Mouse (Mus musculus) cortical plate, adult 2 months (tissue): ENCODE measurements at regions not wholly inside any gene's neighbourhood (a gene's known extent, or its start where the extent isn't known, plus 50 kb on each side); places are given as distances from the start of the nearest gene placed in this dataset.

ENCODE experiments used
- H3K27ac ChIP-seq: fragments of 200-500 bp; 2 replicates; pipeline ENCODE4 v1.5.1; 2012; ENCODE audit warnings: low read length, control low read depth, inconsistent platforms; ENCODE audit not compliant: insufficient read depth
- H3K4me1 ChIP-seq: fragments of 200-500 bp; 2 replicates; pipeline ENCODE4 v1.6.1; 2011; ENCODE audit warnings: low read length; ENCODE audit not compliant: control insufficient read depth, insufficient read depth
- H3K4me3 ChIP-seq: fragments of 200-500 bp; 2 replicates; pipeline ENCODE4 v1.5.1; 2011; ENCODE audit warnings: mild to moderate bottlenecking, low read length, control low read depth; ENCODE audit not compliant: insufficient read depth
- CTCF ChIP-seq: fragments of 200-500 bp; IDR thresholded peaks from 2 replicates; pipeline ENCODE4 v1.5.1; 2011; ENCODE audit warnings: mild to moderate bottlenecking, control low read depth, low read length; ENCODE audit not compliant: insufficient read depth; ENCODE audit errors: extremely low read depth
- POLR2A ChIP-seq: fragments of 200-500 bp; IDR thresholded peaks from 2 replicates; pipeline ENCODE4 v1.6.1; 2011; ENCODE audit warnings: mild to moderate bottlenecking, low read length, control low read depth; ENCODE audit not compliant: insufficient read depth; ENCODE audit errors: extremely low read depth

GRCm38 (mm10) chr6:16999451-17000139, 65.4 kb upstream of the Tes start:
- Histone ChIP-seq H3K4me3 (no peak overlapping the region), H3K27ac (no peak overlapping the region), H3K4me1 (no peaks in the 10 kb centered on the region)
- TF ChIP-seq CTCF (0 out of 2 replicates have a peak, but pooled peaks have one; percentile 10), POLR2A (no peak)

DNA sequence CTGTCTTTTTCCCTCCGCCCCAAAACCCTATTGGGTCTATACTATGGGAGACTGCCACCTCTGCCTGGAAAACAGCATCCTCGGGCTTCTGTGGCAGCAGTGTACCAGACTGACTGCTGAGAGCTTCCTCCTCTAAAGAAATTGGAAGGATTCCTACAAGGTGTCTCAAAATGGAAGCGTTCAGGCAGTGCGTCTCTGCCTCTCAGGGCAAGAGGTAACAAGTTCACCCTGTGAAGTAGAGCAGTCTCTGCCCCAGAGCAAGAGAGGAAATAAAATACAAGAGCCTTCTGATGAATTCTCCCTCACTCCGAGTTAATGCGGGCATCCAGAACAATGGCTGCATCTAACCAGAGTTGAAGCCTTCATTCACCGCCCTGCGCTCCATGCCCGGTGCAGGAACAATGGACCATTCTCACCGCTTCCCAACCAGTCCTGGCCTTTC, 69.4 kb upstream of the Tes start:
- TF ChIP-seq CTCF: no peak
- no peak for TF ChIP-seq POLR2A
- H3K27ac ChIP-seq: no peak overlapping the region
- H3K4me3 ChIP-seq: no peak overlapping the region
- no peaks in the 10 kb centered on the region for H3K4me1 ChIP-seq

DNA sequence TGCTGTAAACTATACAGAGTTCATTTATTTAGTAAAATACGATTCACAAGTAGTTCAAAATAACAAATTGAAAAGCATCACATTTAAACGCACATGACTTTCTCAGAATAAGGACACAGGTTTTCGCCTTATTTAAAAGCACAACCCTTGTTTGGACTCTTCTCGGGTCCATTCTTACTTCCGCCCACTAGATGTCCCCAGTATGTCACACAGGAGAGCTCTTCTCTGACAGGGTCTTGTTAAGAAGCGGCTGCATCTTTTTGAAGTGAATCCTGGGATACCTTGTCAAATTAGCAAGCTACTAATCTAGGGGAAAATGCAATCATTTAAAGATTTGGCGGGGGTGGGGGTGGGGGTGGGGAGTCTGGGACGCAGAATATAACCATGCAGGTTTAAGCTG, 70.2 kb upstream of the Tes start:
- Histone ChIP-seq H3K4me3 (no peak overlapping the region), H3K27ac (no peak overlapping the region), H3K4me1 (no peaks in the 10 kb centered on the region)
- TF ChIP-seq POLR2A (no peak), CTCF (peak; percentile 42; the same call in 1 of the 2 replicates)

GRCm38 (mm10) chr6:16991996-16992591, 72.9 kb upstream of the Tes start:
- Histone ChIP-seq H3K4me3 (no peak overlapping the region), H3K27ac (no peak overlapping the region), H3K4me1 (no peaks in the 10 kb centered on the region)
- TF ChIP-seq POLR2A: no peak
- no peak for TF ChIP-seq CTCF

DNA sequence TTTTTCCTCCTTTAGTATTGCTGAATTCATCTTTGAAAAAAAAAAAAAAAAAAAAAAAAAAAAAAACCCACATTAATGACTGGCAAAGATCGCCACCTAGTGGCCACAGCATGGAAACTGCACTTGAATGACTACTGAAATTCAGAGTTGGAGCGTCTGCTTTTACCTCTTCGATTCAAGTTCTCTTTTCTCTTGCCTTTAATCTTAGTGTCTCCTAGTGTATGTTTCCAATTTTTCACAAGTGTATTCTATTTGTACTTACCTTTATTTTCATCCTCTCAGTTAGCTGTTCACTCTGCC, 79.9 kb upstream of the Tfec start:
- TF ChIP-seq CTCF: peak; percentile 58
- no peak for TF ChIP-seq POLR2A

GRCm38 (mm10) chr6:16977392-16978205, 79.4 kb upstream of the Tfec start:
- Histone ChIP-seq H3K4me1 (no peaks in the 10 kb centered on the region), H3K27ac (no peak overlapping the region), H3K4me3 (no peak overlapping the region)
- TF ChIP-seq CTCF: no peak
- no peak for TF ChIP-seq POLR2A

More for the DNA sequence above, 79.9 kb upstream of the Tfec start:
- Histone ChIP-seq H3K4me3 (no peak overlapping the region), H3K27ac (no peak overlapping the region), H3K4me1 (no peaks in the 10 kb centered on the region)

- no peak overlapping the region for H3K27ac ChIP-seq
- H3K4me1 ChIP-seq: no peaks in the 10 kb centered on the region
- TF ChIP-seq POLR2A (no peak), CTCF (no peak)
- no peak overlapping the region for H3K4me3 ChIP-seq
Observed at GRCm38 (mm10) chr6:16965658-16966057, 67.4 kb upstream of the Tfec start.

- H3K4me3 ChIP-seq: no peak overlapping the region
Observed at GRCm38 (mm10) chr6:16964362-16964761, 66.1 kb upstream of the Tfec start.

GRCm38 (mm10) chr6:16963958-16964357, 65.7 kb upstream of the Tfec start:
- H3K27ac ChIP-seq: no peak overlapping the region
- no peak for TF ChIP-seq CTCF
- TF ChIP-seq POLR2A: no peak
- H3K4me3 ChIP-seq: no peak overlapping the region
- no peaks in the 10 kb centered on the region for H3K4me1 ChIP-seq

More at GRCm38 (mm10) chr6:16964362-16964761, 66.1 kb upstream of the Tfec start:
- Histone ChIP-seq H3K27ac (no peak overlapping the region), H3K4me1 (no peaks in the 10 kb centered on the region)
- TF ChIP-seq CTCF: no peak
- TF ChIP-seq POLR2A: no peak

- Histone ChIP-seq H3K4me1 (no peaks in the 10 kb centered on the region; the same call in 1 of the 2 replicates), H3K4me3 (no peak overlapping the region), H3K27ac (no peak overlapping the region)
- TF ChIP-seq POLR2A: no peak
Observed at GRCm38 (mm10) chr6:16958102-16958501, 59.9 kb upstream of the Tfec start.

DNA sequence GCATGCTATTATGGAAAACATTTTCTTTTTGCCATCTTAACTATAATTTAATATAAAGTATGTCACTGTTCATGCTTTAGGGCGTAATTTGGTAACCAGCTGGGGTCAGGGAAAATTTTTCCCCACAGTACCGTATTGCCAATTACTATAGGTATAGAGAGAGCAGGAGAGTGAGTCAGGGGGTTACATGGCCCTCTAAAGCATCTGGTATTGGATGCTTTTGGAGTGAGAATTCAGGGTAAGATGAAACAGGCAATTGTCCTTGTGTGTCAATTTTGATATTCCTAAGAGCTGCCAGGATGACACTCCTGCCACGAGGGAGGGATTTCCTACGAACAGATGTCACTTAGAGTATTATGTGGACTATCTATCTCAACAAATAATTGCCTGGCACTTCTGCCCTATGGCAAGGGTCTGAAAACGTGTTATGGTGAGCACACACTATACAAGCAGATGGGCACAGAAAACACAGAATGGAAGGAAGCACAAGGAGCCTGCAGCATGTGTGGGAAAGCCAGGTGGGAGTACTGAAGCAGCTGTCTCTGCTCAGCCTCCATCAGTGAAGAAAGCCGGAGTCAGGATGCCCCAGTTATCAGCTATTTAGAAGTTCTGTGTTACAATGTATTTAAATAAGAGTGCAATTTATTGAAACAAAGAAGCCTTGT, 58.7 kb upstream of the Tfec start:
- no peaks in the 10 kb centered on the region; the same call in 1 of the 2 replicates for H3K4me1 ChIP-seq
- no peak overlapping the region for H3K4me3 ChIP-seq
- no peak for TF ChIP-seq POLR2A
- TF ChIP-seq CTCF: no peak
- H3K27ac ChIP-seq: no peak overlapping the region
